Mouse (Mus musculus): ENCODE results near the gene BC052040.

DNA sequence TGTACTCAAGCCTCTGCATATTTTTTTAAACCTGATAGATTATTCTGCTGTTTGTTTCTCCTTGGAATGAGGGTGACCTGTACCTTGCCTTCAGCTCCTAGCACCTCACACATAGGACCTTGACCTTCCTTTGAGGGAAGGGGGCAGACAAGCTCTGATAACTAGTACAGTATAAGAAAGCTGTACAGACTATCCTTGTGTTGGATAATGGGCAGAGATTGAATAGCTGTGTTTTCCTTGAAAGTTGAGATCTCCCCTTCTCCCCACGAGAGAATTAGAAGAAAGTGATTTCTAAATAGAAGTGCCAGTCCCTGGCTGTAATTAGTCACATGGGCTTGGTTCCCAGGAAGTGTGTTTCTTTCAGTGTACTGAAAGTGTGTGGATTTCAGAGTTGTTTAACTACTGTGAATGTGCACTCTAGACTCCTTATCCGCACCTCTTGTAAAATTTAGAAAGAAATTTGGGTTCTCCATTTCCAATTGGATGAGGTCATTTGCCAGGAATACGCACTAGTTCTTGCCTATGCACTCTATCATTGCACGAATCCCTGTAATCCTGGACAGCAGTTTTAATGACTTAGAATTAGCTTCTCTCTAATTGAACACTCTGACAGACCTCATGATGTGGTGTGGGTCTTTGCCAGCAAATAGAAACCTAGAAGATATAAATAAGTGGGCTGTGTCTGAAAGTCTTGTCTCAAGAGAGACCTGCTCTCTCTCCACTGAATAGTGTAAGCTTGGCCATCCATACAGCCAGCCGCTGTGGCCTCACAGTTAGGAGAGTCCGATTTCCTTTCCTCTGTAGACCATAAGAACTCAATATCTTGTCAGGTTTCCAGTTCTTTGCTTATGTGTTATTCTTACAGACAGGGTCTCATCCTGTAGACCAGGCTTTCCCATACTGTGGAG lies 79.0 kb downstream of the BC052040 start:
- no peak for TF ChIP-seq CTCF (IDR thresholded peaks at IDR 0.05; ENCODE audit: borderline replicate concordance, control insufficient read depth, extremely low read depth, insufficient read depth, low read length, poor library complexity)
- TF ChIP-seq POLR2A (IDR thresholded peaks at IDR 0.05; ENCODE audit: control insufficient read depth, extremely low read depth, insufficient read depth, low read length, poor library complexity), result no peak
